ENCODE assay signal across 8 mouse cellular contexts in genomic region chr5:149636075-149636920, GRCm38 (mm10). TPM values are rescaled to one million over a fixed set of nuclear protein-coding genes. Genes with fewer than 3 reads are reported as not detected.
DNase-seq lines count a peak whose midpoint lies in the region; ATAC-seq lines count a peak whose summit lies in the region.

Hsph1 (minus strand) TSS chr5:149636376.

- no peaks in the 10 kb centered on the region for H3K9me3 ChIP-seq in hindbrain, embryonic 14.5 days (ENCODE audit: control insufficient read depth, low read length)

- under 1% methylated on average over 60 of the region's 60 CpGs for WGBS in hindbrain, embryonic 14.5 days

- DNase-seq in R1 (ENCODE audit: low read depth, low spot score), result peak; percentile 99
- DNase-seq in cerebellum, postnatal 25 days, result peak; percentile 100
- DNase-seq in frontal cortex, postnatal 25 days (ENCODE audit: low spot score in 2 of 2), result peak; percentile 94 to 99
- peak; percentile 99 for DNase-seq in hindbrain, embryonic 14.5 days (ENCODE audit: low spot score)
- peak; percentile 99 for DNase-seq in layer of hippocampus, postnatal 36 days
- DNase-seq in lung, postnatal 36 days, result peak; percentile 99
- peak; percentile 99 for DNase-seq in retina, postnatal 1 day
- DNase-seq in urinary bladder, adult 18-20 months (ENCODE audit: low spot score in 2 of 2), result peak; percentile 91 to 99

- peak within 1 kb of the TSS; percentile 78 for H3K4me3 ChIP-seq in hindbrain, embryonic 14.5 days (replicated peaks; ENCODE audit: low read length)

- H3K27me3 ChIP-seq in hindbrain, embryonic 14.5 days (ENCODE audit: control insufficient read depth, insufficient read depth, low read length), result no peaks in the 10 kb centered on the region

- peak within 1 kb of the TSS; percentile 88 for H3K4me2 ChIP-seq in hindbrain, embryonic 14.5 days (replicated peaks)

- ATAC-seq in hindbrain, embryonic 14.5 days (ENCODE audit: low FRiP score), result peak; percentile 98

- peak within 1 kb of the TSS; percentile 85 for H3K27ac ChIP-seq in hindbrain, embryonic 14.5 days

- peak within 1 kb of the TSS; percentile 66 for H3K9ac ChIP-seq in hindbrain, embryonic 14.5 days

- H3K4me1 ChIP-seq in hindbrain, embryonic 14.5 days (replicated peaks; ENCODE audit: control insufficient read depth, insufficient read depth, low read length), result peaks cover 21% of the 10 kb centered on the region

- H3K36me3 ChIP-seq in hindbrain, embryonic 14.5 days (replicated peaks; ENCODE audit: control insufficient read depth, insufficient read depth), result peaks cover 22% of the 10 kb centered on the region

RNA-seq across cellular contexts. Expression of gene Hsph1, which starts in this region (rescaled TPM):
- 99.4 and 117 TPM in 2 replicates for polyA plus RNA-seq in hindbrain, embryonic 14.5 days (2014; fragmentation: Nextera tagmentation; extraction: Ambion mirVana)
- total RNA-seq in layer of hippocampus, postnatal 36 days (2021), result 100 to 1,000 TPM; 397 to 414 TPM

Comparison
In these comparisons a context has a peak if more than half of its experiments do, and no peak if none do; other contexts are left out.
1. Peak in every context shown above with its lines: DNase-seq, ATAC-seq, H3K4me3 ChIP-seq and H3K27ac ChIP-seq.